Mouse (Mus musculus) heart, postnatal 0 days (tissue): ENCODE measurements around the gene Nup107. TPM values are rescaled to one million over a fixed set of nuclear protein-coding genes. Genes with fewer than 3 reads are reported as not detected.
"Not testable (repeated sequence)": the region's sequence is repeated elsewhere in the genome, so short reads cannot be mapped to it uniquely, and the experiment has no call there.

Source experiments
- ATAC-seq: fragments of 200-750 bp; cut with Nextera tagmentation; 2 replicates; pipeline ENCODE4 v1.8.0; 2017; ENCODE audit warnings: low read depth, moderate number of reproducible peaks, moderate library complexity; ENCODE audit not compliant: insufficient read depth
- DNase-seq: peaks from one replicate; pipeline ENCODE4 v3.0.0-alpha.2; 2016; ENCODE audit warnings: low spot score
- H3K27ac ChIP-seq: fragments of 300-500 bp; sonication (generic); 2 replicates; pipeline ENCODE4 v1.5.1; 2014; ENCODE audit warnings: low read depth, mild to moderate bottlenecking
- H3K27me3 ChIP-seq: fragments of 300-500 bp; sonication (generic); 2 replicates; pipeline ENCODE4 v1.6.1; 2014; ENCODE audit warnings: low read length, mixed read lengths; ENCODE audit not compliant: control insufficient read depth, insufficient read depth
- H3K36me3 ChIP-seq: fragments of 300-500 bp; sonication (generic); replicated peaks from 2 replicates; pipeline ENCODE4 v1.6.1; 2014; ENCODE audit warnings: low read length, mixed read lengths; ENCODE audit not compliant: control insufficient read depth, insufficient read depth
- H3K4me1 ChIP-seq: fragments of 300-500 bp; sonication (generic); 2 replicates; pipeline ENCODE4 v1.6.1; 2014; ENCODE audit warnings: antibody characterized with exemption; ENCODE audit not compliant: control insufficient read depth, insufficient read depth
- H3K4me2 ChIP-seq: fragments of 300-500 bp; sonication (generic); 2 replicates; pipeline ENCODE4 v1.6.1; 2014; ENCODE audit warnings: low read depth, mild to moderate bottlenecking, low read length, moderate library complexity
- H3K4me3 ChIP-seq: fragments of 300-500 bp; sonication (generic); 2 replicates; pipeline ENCODE4 v1.5.1; 2014; ENCODE audit warnings: low read depth, low read length
- H3K9ac ChIP-seq: fragments of 300-500 bp; sonication (generic); replicated peaks from 2 replicates; pipeline ENCODE4 v1.6.1; 2014; ENCODE audit warnings: low read depth, low read length, mixed read lengths
- H3K9me3 ChIP-seq: fragments of 300-500 bp; sonication (generic); replicated peaks from 2 replicates; pipeline ENCODE4 v1.6.1; 2016; ENCODE audit warnings: low read length; ENCODE audit not compliant: control insufficient read depth
- CTCF ChIP-seq: IDR thresholded peaks from 2 replicates; pipeline ENCODE4 v1.5.1; 2016; ENCODE audit warnings: antibody characterized with exemption, control low read depth, low read depth
- EP300 ChIP-seq: IDR thresholded peaks from 2 replicates; pipeline ENCODE4 v1.6.1; 2016; ENCODE audit warnings: antibody characterized with exemption, low read depth
- WGBS: fragments of 180-500 bp; shearing (Covaris S2); extraction: QIAGEN DNeasy Blood & Tissue Kit; methylation state at CpG from one replicate; pipeline ENCODE4 v1.1.7; 2014; 5-methylcytosine and 5-hydroxymethylcytosine counted together
- polyA plus RNA-seq: library from polyadenylated mRNA; unstranded; fragments of >200 nt; fragmentation: Nextera tagmentation; extraction: Ambion mirVana; gene quantifications from 2 replicates; pipeline ENCODE4 v1.2.1, GENCODE M21; 2015
- total RNA-seq: library from RNA; depleted of rRNA; stranded (reverse); fragments of >200 nt; gene quantifications from 2 replicates; pipeline ENCODE4 v1.2.3, GENCODE M21; 2014; ENCODE audit warnings: low replicate concordance

Gene Nup107
- total and polyA plus RNA-seq, 2 experiments from 2014 or later = 18.6 to 23.6 TPM

DNA sequence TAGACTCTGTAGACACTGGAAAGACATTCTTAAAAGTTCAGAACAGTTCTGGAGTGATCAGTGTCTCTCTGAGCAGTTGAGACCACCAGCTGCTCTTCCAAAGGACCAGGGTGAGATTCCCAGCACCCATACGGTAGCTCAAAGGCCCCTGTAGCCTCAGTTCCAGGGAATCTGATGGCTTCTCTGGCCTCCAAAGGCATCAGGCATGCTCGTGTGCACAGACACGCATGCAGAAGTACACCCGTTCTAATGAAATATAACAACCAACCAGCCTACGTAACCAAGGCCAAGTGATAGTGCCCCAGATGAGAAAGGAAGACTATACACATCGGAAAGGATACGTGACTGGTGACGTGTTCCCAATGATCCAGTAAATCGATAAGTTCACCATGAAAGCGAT lies 52.3 kb downstream of the Nup107 start:
- no peak for TF ChIP-seq CTCF
- TF ChIP-seq EP300 = no peak
- no peak for ATAC-seq
- H3K27me3 ChIP-seq = no peaks in the 10 kb centered on the region
- no peaks in the 10 kb centered on the region for H3K4me1 ChIP-seq
- 93% methylated on average over 10 of the region's 10 CpGs for WGBS
- H3K36me3 ChIP-seq = peaks cover 13% of the 10 kb centered on the region
- no peak overlapping the region for H3K4me2 ChIP-seq
- DNase-seq = no peak
- no peak overlapping the region for H3K27ac ChIP-seq
- H3K4me3 ChIP-seq = no peak overlapping the region
- no peaks in the 10 kb centered on the region for H3K9me3 ChIP-seq
- H3K9ac ChIP-seq = no peak overlapping the region

DNA sequence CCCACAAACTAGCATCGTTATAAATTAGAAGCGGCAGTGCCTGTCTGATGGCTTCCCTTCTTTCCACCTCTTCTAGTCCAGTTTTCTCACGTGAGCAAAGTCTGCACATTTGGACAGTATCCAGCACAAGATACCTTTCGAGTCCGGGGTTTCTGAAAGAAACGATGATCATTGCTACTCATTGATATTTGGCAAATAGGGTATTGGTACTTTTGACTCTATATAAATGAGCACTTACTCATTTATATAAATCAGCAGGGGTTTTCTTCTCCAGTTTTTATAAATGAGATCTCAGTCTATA lies 52.9 kb downstream of the Nup107 start:
- Histone ChIP-seq H3K4me1 (no peaks in the 10 kb centered on the region), H3K4me2 (no peak overlapping the region), H3K27me3 (no peaks in the 10 kb centered on the region), H3K36me3 (peaks cover 13% of the 10 kb centered on the region), H3K9me3 (no peaks in the 10 kb centered on the region), H3K4me3 (no peak overlapping the region), H3K9ac (no peak overlapping the region), H3K27ac (no peak overlapping the region)
- ATAC-seq = no peak
- no peak for TF ChIP-seq EP300
- no peak for DNase-seq
- 89% methylated on average over 6 of the region's 6 CpGs for WGBS

DNA sequence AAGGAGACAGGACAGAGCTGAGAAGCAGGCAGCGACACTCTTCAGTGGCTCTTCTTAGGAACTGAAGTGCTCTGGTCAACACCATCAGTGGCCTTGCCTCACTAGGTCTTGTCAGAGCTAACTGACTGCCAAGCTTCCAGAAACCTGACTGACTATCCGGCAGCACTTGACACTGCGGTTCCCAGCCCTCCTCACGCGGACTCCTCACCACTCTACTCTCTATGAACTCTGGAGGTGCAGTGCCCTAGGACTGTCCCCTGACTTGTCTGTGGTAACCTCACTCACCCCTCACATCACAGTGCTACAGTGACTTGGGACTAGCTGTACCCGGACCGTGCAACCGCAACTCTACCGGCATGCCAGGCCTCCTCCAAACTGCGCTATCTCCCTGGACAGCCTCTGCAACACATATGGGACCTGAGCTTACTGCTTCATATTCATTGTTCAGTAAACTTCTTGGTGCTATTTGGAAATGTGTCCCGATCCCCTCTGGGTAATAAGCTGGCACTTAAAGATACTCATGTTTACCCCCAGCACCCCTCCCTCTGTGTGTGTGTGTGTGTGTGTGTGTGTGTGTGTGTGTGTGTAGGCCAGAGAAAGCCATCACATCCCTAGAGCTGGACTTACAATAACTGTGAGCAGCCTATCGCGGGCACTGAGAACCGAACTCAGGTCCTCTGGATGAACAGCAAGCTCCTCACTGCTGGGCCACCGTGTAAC lies 53.4 kb downstream of the Nup107 start:
- no peak for ATAC-seq
- Histone ChIP-seq H3K4me1 (no peaks in the 10 kb centered on the region), H3K27ac (no peak overlapping the region), H3K4me3 (no peak overlapping the region), H3K9me3 (no peaks in the 10 kb centered on the region), H3K36me3 (peaks cover 13% of the 10 kb centered on the region), H3K9ac (no peak overlapping the region), H3K4me2 (no peak overlapping the region), H3K27me3 (no peaks in the 10 kb centered on the region)
- TF ChIP-seq EP300 (no peak), CTCF (no peak)
- WGBS = 89% methylated on average over 15 of the region's 15 CpGs
- no peak for DNase-seq

GRCm38 (mm10) chr10:117738140-117738921 lies 54.2 kb downstream of the Nup107 start:
- Histone ChIP-seq H3K9ac (no peak overlapping the region), H3K9me3 (no peaks in the 10 kb centered on the region), H3K4me1 (no peaks in the 10 kb centered on the region), H3K4me2 (no peak overlapping the region), H3K27ac (no peak overlapping the region), H3K36me3 (peaks cover 13% of the 10 kb centered on the region), H3K27me3 (no peaks in the 10 kb centered on the region), H3K4me3 (no peak overlapping the region)
- DNase-seq (no peak), ATAC-seq (no peak)
- WGBS = 87% methylated on average over 13 of the region's 13 CpGs
- TF ChIP-seq CTCF = no peak
- no peak for TF ChIP-seq EP300

- not testable (repeated sequence) for H3K27ac ChIP-seq, DNase-seq, H3K9ac ChIP-seq, H3K4me1 ChIP-seq, ATAC-seq, H3K27me3 ChIP-seq, H3K4me3 ChIP-seq, H3K4me2 ChIP-seq, H3K9me3 ChIP-seq
- WGBS = 92% methylated on average over 8 of the region's 8 CpGs
- H3K36me3 ChIP-seq = peaks cover 13% of the 10 kb centered on the region
Measured at GRCm38 (mm10) chr10:117737498-117737897, 55.0 kb downstream of the Nup107 start.

DNA sequence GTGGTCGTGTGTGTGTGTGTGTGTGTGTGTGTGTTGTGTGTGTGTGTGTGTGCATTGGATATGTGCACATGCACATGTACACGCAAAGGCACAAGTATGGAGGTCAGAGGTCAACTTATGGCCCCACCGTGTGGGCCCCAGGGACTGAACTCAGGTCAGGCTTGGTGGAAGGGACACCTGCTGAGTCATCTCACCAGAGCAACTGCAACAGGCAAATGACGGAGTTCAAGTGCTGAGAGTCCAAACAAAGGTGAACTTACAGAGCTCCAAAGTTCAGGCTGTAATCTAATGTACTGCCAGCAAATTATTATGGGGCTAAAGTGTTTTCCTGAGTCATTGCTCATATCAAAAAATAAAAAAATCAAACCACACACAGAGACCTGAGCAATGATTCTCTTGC lies 55.4 kb downstream of the Nup107 start:
- H3K4me2 ChIP-seq = no peak overlapping the region
- no peaks in the 10 kb centered on the region for H3K9me3 ChIP-seq
- TF ChIP-seq CTCF (no peak), EP300 (no peak)
- H3K27ac ChIP-seq = no peak overlapping the region
- no peak overlapping the region for H3K9ac ChIP-seq
- WGBS = 80% methylated on average over 4 of the region's 4 CpGs
- no peak for DNase-seq
- no peaks in the 10 kb centered on the region for H3K4me1 ChIP-seq
- peaks cover 13% of the 10 kb centered on the region for H3K36me3 ChIP-seq
- H3K4me3 ChIP-seq = no peak overlapping the region
- no peaks in the 10 kb centered on the region for H3K27me3 ChIP-seq
- no peak for ATAC-seq
